Mouse (Mus musculus): ENCODE results near the gene Prss3.
"Not testable (repeated sequence)": the region's sequence is repeated elsewhere in the genome, so short reads cannot be mapped to it uniquely, and the experiment has no call there.

Prss3 gene

GRCm38 (mm10) chr6:41377578-41377977 is at the start of gene Prss3:
Gene Prss3, minus strand, starts transcription at chr6:41377678.
- not testable (repeated sequence) for DNase-seq

- DNase-seq, result not testable (repeated sequence)
These were observed 14.6 kb upstream of the Prss3 start, which contains the start of gene Gm5771 for GRCm38 (mm10) chr6:41392056-41392455. Gene Gm5771, plus strand, starts transcription at chr6:41392356.

DNA sequence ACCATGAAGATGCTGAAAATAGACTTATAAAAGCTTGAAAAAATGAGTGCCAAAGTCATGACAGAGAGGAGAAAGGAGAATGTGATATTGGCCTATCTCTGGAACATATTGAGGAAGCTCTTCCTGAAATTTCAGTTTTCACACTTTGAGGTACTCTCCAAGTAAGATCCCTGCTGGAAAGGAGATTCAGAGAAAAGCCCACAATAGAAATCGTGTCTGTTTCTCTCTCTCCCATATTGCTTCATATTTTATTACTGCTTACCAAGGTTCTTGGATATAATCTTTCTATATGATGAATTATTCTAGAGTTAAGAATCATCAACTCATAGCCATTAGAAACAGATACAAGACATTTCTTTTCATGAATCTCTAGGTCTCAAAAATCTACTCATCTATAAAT is 14.2 kb upstream of the Prss3 start:
- not testable (repeated sequence) for DNase-seq

GRCm38 (mm10) chr6:41386781-41387180 is 9.3 kb upstream of the Prss3 start:
- no peak for DNase-seq

- not testable (repeated sequence) for DNase-seq
These were observed 3.7 kb downstream of the Prss3 start for GRCm38 (mm10) chr6:41373772-41374171.

DNA sequence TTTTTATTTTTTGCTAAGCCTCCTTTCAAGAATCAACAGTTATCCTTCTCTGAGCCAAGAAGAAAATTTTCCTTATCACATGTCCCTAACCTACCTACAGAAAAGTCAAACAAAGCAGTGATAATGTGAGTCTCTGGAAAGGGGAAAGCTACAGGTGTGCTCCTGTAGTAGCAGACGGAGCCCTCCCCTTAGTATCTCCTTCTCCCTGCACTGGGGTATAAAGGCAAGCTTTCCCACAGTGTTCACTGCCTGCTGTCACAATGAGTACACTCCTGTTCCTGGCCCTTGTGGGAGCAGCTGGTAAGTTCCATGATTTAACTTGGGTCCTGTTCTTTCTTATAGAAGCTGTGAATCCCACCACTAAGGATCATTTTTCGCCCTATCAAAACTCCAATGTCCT is 23.5 kb downstream of the Prss3 start, which contains the start of gene Try10:
Try10 (plus strand) TSS at position 174 of the 400 bp plus-strand sequence.
- no peak for DNase-seq
